ENCODE assay signal across 27 mouse cellular contexts in genomic region chr8:78013101-78013500, GRCm38 (mm10).
"Had no signal": no experiment of that assay in that cellular context is flagged by ENCODE, and none has a peak within 500 bp of the region (broad histone marks: within the 10 kb centered on the region; RNA-seq: fewer than 3 reads in every experiment).

No protein-coding gene starts in this region.

- H3K27ac ChIP-seq: heart, adult 2 months; heart, embryonic 13.5 days; heart, embryonic 15.5 days; hindbrain, embryonic 13.5 days; hindbrain, embryonic 15.5 days; hindbrain, postnatal 0 days; kidney, embryonic 15.5 days; kidney, postnatal 0 days; left cerebral cortex, adult 2 months; limb, embryonic 10.5 days; limb, embryonic 12.5 days; liver, embryonic 13.5 days; liver, embryonic 15.5 days had no signal

- DNase-seq: gastrocnemius, postnatal 14 days; gastrocnemius, postnatal 36 days; heart, adult 11 months; heart, adult 2 months; heart, postnatal 14 days; heart, postnatal 36 days; kidney, adult 11 months; kidney, adult 2 months; kidney, adult 9 months; kidney, postnatal 14 days; kidney, postnatal 36 days; liver; liver, embryonic 13.5 days had no signal

- H3K9ac ChIP-seq: heart, embryonic 13.5 days; heart, embryonic 15.5 days; hindbrain, embryonic 13.5 days; hindbrain, embryonic 15.5 days; kidney, embryonic 15.5 days; limb, embryonic 12.5 days; liver, embryonic 13.5 days; liver, embryonic 15.5 days had no signal

- H3K4me2 ChIP-seq: heart, embryonic 11.5 days; heart, embryonic 13.5 days; heart, embryonic 15.5 days; hindbrain, embryonic 13.5 days; hindbrain, embryonic 15.5 days; kidney, embryonic 15.5 days; limb, embryonic 12.5 days; liver, embryonic 11.5 days; liver, embryonic 13.5 days; liver, embryonic 15.5 days had no signal

- H3K27me3 ChIP-seq: heart, embryonic 13.5 days; heart, embryonic 15.5 days; hindbrain, embryonic 13.5 days; hindbrain, embryonic 15.5 days; kidney, embryonic 15.5 days; limb, embryonic 12.5 days; liver, embryonic 13.5 days; liver, embryonic 15.5 days had no signal

- H3K4me3 ChIP-seq: heart, adult 2 months; heart, embryonic 13.5 days; heart, embryonic 15.5 days; hindbrain, embryonic 13.5 days; hindbrain, embryonic 15.5 days; kidney, embryonic 15.5 days; left cerebral cortex, adult 2 months; limb, embryonic 10.5 days; limb, embryonic 12.5 days; liver, embryonic 13.5 days; liver, embryonic 15.5 days had no signal

- H3K36me3 ChIP-seq: heart, embryonic 13.5 days; heart, embryonic 15.5 days; hindbrain, embryonic 13.5 days; hindbrain, embryonic 15.5 days; kidney, embryonic 15.5 days; limb, embryonic 10.5 days; limb, embryonic 12.5 days; liver, embryonic 13.5 days; liver, embryonic 15.5 days had no signal

- ATAC-seq: hindbrain, postnatal 0 days; intestine, embryonic 16.5 days had no signal

- H3K4me1 ChIP-seq: heart, embryonic 13.5 days; hindbrain, embryonic 13.5 days; hindbrain, embryonic 15.5 days; kidney, embryonic 15.5 days; limb, embryonic 10.5 days; limb, embryonic 12.5 days; liver, embryonic 13.5 days; liver, embryonic 15.5 days had no signal

- H3K9me3 ChIP-seq: heart, embryonic 15.5 days; hindbrain, embryonic 13.5 days; hindbrain, embryonic 15.5 days; kidney, embryonic 15.5 days; limb, embryonic 10.5 days; liver, embryonic 13.5 days; liver, embryonic 15.5 days had no signal
